Mouse (Mus musculus): Measurements from ENCODE around the gene Ganc.

DNA sequence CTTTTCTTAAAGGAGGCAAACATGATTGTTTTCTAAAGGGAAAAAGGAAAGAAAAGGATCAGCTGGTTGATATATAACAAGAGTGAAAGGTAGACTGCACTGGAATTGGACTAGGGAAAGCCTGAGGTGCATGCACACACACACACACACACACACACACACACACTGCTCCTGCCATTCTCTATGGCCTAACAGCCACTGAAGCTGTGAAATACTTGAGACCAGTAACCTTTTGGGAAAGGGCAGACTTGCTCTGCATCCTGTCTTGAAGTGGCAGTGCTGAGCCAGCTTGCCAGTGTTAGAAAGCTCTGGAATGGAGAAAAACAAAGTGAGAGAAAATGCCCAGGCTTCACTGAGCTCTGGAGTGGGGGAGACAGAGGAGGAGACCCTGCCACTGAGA is 64.3 kb downstream of the Ganc start:
- TF ChIP-seq ZNF384 (IDR thresholded peaks at IDR 0.05; ENCODE audit: low read depth, low read length) (no peak), ZC3H11A (IDR thresholded peaks at IDR 0.05; ENCODE audit: borderline replicate concordance, low read depth, low read length) (no peak)
